Mouse (Mus musculus) left cerebral cortex, postnatal 14 days (tissue): Measurements from ENCODE around the gene Gm21981. TPM values are rescaled to one million over a fixed set of nuclear protein-coding genes. Genes with fewer than 3 reads are reported as not detected.
A peak's percentile ranks its signal among the peaks of the same experiment; 100 is the strongest.

Source experiments
- DNase-seq, 2 experiments: peaks; one replicate each; pipeline ENCODE4 v3.0.0; 2021 to 2022; ENCODE audit warnings: low spot score in 2 of 2, mixed read lengths in 1 of 2
- intact Hi-C: fragments of 180-260 bp; cut with DNase I; formaldehyde crosslinking; loops from one replicate; pipeline ENCODE4 v1.15.1; 2025
- long read RNA-seq, 2 experiments: library from polyadenylated mRNA; stranded (forward); transcript quantifications; one replicate each; pipeline ENCODE4 v2.0.0; 2021
- total RNA-seq, 2 experiments: library from RNA; stranded (reverse); gene quantifications; 2 replicates each; pipeline ENCODE4 v1.2.3; 2021

Gm21981 gene
- total RNA-seq: 1 to 10 TPM; 4.7 to 5.3 TPM
- long read RNA-seq, experiment 1, partial matches to known transcripts: 2 of 5 reads
- long read RNA-seq, experiment 1, other reads (novel, unspliced or antisense): 3 of 5 reads
- long read RNA-seq, experiment 2: 0 reads

DNA sequence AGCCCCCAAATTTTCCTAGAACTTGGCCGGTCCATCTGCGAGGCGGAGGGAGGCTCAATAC lies at the start of gene Gm21981:
Gene Gm21981 (minus strand): TSS at position 14 of the 61 bp plus-strand sequence.
- intact Hi-C loops: no loop called here
- no peak for DNase-seq

DNA sequence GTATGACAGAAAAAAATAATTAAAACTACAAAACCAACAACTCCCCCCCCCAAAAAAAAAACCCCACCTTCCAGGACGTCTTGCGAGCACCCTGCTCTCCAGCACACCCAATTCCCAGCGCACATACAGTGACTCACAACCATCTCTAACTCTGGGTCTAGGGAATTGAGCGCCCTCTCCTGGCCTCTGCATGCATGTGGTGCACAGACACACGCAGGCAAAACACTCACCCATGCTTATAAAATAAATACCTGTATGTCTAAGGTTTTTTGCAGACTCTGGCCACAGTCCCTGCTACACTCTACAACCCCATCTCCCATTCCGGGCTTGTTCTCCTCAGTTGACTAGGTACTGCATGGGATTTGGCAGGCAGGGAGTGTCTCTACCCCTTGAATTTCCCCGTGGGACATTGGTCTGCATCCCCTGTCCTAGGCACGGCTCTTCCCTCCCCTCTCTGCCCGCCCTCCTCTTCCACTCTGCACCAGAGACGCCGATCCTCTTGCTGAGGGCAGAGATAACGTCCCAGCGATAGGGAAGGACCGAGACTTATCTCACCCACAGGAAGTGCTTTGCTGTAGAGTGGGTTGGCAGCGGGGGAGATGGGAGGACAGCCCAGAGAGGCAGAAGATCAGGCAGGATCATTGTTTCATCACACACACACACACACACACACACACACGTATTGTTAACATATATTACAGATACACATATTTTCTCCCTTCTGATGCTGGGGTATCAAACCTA lies 48.9 kb upstream of the Gm21981 start:
- no peak for DNase-seq
- intact Hi-C loops: no loop called here

DNA sequence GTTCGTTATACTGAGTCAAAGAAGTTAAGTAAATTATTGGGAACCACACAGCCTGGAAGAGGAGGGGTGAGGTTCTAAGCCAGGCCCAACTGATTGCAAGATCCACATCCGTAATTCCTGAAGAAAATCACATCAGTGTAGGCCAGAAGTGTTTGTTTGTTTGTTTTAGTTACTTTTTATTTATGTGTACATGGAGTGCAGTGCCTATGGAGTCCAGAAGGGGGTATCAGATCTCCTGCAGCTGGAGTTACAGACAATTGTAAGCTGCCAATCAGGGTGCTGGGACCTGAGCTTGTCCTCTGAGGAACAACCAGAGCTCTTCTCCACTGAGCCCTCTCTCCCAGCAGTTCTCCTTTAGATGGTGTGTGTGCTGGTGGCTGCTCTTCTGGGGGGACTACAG lies 45.9 kb upstream of the Gm21981 start:
- intact Hi-C loops: no loop called here
- no peak for DNase-seq

DNA sequence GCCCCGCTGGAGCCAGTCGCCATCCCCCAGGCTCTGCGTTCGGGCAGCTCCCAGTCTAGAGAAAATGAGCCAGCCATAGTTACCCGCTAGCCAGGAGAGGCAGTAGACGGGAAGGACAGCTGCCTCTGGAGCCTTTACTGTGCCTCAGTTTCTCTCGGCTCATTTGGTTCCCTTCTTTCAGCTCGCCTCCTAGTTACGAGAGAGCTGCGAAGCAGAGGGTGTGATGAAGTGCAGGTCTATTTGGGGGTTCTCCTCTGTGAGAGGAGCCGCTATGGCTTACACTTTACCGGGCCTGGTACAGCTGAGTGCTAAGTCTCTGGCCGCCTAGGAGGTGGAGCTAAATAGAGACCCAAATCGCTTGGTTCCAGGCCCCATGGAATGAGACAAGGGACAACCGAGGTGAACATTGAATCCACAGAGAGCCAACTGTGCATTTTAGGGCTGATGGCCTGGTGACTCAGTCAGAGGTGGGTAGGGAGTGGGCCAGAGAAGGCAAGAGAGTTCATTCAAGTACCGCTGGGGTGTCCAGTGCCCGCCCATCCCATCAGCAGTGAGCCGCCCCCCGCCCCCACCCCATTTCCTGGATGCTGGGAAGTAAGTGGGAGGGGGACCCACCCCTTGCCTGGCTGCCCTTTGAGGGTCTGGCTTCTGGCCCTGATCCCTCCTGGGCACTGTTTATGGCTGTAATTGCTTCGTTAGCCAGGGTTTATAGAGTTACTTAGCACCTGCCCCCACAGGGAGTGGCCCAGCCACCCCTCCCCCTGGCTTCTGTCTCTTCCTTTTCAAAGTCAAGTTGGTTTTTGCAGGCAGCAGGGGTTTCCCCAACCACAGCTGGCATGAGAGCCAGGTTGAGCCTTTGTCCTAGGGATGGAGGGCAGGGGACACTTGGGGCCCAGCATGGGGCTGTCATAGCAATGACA lies 44.9 kb upstream of the Gm21981 start:
- intact Hi-C loops: loop anchor here (5.0 kb wide), 1 partner anchor 42 kb away; no protein-coding TSS in a partner anchor
- no peak for DNase-seq

DNA sequence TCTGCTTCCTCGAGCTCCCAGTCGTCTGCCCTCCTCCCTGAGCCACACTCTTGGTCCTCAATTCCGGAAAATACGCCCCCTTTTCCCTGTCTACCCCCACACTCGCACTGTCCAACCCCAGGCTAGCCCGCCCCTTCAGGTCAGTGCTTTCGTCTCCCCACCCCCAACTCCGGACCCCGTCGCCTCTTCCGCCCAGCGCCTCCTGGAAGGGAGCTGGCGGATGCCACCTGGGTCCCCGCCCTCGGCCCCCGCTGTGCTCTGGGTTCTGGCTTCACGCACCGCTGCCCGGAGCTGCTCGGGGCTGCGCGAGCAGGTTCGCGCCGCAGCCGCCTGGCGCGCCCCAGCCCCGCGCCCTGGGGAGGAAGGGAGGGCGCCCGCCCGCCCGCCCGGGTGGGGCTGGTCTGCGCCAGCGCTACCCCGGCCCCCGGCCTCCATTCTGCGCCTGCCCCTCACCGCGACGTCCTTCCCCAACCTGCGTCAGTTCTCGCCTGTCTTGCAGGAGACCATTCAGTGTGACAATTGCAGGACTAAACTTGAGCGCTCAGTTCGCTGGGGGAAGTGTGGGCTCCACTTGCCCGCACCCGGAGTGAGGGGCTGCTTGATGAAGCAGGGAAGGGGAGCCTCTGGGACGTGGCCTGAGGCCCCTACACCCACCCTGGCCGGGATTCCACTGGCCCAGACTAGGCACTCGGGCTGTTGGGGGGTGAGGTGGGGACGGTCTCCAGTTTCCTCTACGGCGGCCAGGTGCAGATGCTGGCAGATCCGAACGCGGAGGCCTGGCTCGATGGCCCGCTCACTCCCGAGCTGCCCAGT lies 44.0 kb upstream of the Gm21981 start:
- intact Hi-C loops: loop anchor here (5.0 kb wide), 1 partner anchor 41 kb away; no protein-coding TSS in a partner anchor
- no peak for DNase-seq

DNA sequence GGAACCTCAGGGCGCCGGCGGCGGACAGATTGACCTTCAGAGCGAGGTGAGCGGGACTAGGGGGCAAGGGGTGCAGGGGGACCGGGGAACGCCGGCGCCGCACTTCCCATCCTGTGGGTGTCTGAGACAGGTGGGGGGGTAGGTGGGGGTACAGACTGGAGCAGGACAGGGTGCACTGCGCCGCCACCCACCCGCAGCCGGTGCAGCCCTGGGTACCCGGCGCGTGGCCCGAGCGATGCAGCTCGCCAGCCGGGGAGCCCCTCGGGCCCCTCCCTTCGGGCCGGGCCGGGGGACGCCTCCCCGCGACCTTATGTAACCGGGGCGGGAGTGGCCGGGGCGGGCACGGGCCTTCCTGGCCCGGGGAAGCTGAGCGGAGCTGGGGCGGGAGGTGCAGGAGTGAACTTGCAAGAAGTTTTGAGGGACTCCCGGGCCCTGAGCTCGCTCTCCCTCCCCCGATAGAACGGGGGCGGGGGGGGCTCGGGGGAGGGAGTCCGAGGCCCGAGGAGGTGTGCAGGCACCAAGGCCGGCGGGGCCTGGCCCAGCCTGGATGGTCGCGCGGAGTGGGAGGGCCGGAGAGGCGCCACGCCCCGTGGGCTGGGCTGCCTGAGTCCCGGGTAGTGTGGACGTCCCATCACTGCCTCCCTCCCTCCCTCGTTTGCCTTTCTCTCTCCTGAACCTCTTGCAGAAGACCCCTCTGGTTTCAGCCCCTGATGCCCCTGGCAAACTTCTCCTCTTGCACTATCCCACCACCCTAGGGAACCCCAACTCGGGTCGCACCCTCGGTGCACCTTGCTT lies 43.2 kb upstream of the Gm21981 start:
- peak; percentile 60 to 74 for DNase-seq
- intact Hi-C loops: loop anchor here (5.0 kb wide), 1 partner anchor 40 kb away; no protein-coding TSS in a partner anchor

DNA sequence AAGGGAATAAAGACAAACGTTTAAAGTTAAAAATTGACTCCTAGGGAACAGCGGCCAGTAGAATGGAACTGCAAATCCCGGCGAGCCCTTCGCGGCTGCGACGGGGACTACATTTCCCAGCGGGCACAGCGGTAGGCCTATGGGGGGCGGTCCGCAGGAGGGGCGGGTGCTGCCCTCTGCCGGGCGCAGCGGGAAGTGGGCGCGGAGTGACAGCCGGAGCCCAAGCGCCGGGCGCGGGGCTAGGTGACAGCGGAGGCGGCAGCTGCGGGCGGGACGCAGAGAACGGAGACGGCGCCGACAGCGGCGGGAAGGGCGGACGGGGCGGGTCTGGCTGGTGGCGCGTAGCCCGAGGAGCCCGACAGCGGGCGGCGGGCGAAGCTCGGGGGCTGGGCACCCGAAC lies 42.6 kb upstream of the Gm21981 start, which contains the start of gene Tfeb:
Gene Tfeb (plus strand): TSS at position 175 of the 400 bp plus-strand sequence.
- intact Hi-C loops: loop anchor here (5.0 kb wide), 1 partner anchor 40 kb away; no protein-coding TSS in a partner anchor
- peak; percentile 96 to 98 for DNase-seq

DNA sequence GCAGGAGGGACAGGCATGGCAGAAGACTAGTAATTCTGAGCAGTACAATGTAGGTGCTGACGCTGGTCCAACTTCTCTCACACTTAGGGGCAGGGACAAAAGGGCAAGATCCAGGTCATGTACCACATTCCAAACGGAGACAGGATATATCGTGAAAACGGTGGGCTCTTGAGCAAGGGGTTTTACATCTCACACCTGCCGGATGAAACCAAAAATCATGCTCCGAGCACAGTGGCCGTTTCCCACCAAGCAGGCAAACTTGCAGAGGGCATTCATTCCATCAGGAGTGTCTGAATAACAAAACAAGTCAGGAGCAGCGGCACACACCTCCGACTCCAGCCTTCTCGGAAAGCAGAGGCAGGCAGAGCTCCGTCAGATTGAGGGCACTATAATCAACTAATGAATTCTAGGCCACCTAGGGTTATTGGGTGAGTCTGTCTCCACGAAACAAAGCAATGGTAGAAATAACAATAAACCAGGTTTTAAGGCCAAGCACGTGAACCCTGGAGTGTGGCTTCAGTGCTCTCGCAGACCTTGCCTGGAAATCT lies 41.4 kb upstream of the Gm21981 start:
- DNase-seq: no peak
- intact Hi-C loops: loop anchor here (5.0 kb wide), 1 partner anchor 38 kb away; no protein-coding TSS in a partner anchor

DNA sequence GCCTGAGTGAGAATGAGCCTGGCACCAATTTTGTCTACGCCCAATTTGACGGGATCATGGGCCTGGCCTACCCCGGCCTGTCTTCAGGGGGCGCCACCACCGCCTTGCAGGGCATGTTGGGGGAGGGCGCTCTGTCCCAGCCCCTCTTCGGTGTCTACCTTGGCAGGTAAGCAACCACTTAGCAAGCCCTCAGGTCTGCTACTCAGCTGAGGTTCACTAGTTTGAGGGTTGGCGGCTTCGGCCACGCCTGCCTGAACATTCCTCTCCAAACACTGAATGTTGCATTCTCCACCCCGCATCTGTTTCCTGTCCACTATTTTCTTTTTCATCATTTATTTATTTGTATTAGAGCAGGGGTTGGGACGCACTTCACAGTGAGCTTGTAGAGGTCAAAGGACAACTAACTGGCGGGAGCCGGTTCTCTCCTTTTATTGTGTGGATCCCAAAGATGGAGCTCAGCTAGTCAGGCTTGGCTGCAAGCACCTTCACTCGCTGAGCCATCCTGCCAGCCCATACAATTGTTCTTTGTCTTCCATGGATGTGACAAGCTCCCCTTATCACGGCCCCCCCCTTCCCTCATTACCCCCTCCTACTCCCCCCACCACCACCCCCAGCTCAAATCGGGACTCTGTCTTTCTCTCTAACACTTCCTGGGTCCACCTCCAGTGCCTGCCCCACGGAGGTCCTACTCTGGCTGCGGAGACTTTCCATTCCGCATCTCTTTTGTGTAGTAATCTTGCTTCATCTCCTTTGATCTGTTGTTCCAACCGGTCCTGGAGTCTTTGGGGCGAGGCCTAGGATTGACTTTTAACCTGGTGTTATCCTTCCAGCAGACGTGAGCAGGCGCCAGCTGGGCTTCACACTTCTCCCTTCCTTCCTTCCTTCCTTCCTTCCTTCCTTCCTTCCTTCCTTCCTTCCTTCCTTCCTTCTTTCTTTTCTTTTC lies 36.6 kb upstream of the Gm21981 start:
- intact Hi-C loops: no loop called here
- no peak for DNase-seq

DNA sequence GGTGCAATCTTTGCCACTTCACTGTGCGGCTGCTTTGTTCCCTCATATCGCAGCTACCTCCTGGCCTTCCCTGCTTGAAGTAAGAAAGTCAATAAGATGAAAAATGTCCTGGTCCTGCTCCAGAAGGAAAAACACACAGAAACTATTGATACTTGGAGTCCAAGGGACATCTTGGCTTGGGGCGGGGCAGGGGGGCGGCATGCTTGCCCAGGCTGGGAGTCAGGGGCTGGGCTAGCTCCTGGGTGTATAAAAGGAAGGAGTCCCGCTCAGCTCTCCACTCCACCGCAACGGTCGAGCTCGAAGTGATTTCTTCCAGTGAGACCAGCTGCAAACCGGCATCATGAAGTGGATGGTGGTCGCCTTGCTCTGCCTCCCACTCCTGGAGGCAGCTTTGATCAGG lies 32.3 kb upstream of the Gm21981 start, which contains the start of gene Pgc:
Gene Pgc (plus strand): TSS at position 277 of the 400 bp plus-strand sequence.
- no peak for DNase-seq
- intact Hi-C loops: no loop called here

DNA sequence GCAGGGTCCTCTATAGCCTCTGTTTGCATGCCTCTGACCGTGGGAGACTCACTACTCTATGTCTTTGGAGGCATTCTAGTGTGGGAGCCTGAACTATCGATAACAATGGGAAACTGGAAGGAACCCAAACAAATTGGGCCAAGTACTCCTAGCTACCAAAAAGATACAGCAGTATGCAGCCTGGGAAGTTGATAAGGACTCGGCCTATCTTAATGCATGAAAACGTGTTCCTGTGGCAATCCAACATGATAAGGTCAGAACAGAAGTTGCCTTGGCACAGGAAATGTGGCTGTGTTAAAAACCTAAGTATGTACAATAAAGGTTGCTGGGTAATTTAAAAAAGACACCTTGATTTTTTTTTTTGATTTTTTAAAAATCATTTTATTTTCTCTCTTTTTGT lies 26.9 kb upstream of the Gm21981 start:
- intact Hi-C loops: no loop called here
- DNase-seq: no peak

DNA sequence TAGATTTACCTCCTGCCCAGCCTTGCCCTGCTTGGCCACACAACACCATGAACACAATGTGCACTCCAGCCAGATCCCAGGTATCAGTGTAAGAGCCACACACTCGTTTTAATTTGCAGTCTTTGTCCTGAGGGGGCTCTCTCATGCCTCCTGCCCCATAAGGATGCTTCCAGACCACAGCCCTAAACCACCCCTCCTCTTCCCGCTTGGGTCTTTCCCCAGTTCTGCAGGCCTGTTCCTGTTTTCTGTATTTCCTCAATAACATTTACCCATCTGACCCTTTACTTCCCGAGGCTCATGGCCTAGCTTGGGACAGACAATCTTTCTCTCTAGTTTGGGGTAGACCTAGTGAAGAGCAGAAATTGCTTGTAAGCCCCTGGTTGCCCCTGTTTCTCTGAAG lies 20.8 kb upstream of the Gm21981 start:
- intact Hi-C loops: no loop called here
- DNase-seq: no peak

DNA sequence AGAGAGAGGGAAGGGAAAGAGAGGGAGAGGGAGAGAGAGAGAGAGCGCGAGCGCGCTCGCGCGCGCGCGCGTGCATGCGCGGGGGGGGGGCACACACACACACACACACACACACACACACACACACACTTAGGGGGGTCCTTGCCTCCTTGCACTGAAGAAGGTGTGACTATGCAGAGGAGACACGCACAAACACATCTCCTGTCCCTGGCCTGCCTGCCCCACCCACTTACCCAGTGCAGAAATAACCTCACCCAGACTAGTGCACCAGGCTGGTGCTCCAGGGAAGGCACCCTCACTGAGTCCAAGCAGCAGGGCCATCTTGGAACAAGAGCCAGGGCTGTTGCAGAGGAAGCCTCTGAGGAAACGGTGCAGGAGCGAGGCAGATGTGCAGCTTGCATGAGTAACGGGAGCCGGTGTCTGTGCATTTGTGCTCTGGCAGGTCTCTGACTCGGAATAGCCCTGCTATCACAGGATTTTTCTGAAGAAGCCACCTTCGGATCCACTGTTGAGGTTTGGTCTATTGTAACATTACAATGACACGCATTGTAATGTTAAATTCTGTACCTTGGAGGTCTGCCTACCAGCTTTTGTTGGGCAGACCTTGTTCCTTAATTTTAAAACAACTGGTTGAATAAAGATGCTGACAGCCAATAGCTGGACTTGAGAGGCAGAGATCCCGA lies 18.8 kb upstream of the Gm21981 start:
- DNase-seq: no peak
- intact Hi-C loops: no loop called here

DNA sequence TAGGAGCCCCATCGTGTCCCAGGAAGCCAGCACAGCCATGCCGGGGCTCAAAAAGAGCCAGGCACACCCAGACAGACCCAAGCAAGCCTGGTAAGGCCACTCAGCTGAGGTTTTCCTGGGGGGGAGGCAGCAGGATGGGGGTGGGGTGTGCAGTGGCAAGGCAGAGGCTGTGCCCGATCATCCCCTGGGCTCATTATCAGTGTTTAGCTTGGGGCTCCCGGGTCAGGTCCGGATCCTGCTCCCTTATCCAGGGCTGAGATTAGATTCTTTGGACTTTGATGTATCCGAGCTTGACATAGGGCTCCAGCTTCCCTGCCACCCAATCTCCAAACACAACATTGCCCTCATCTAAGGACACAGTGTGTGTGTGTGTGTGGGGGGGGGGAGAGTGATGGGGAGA lies 17.6 kb upstream of the Gm21981 start:
- no peak for DNase-seq
- intact Hi-C loops: no loop called here

DNA sequence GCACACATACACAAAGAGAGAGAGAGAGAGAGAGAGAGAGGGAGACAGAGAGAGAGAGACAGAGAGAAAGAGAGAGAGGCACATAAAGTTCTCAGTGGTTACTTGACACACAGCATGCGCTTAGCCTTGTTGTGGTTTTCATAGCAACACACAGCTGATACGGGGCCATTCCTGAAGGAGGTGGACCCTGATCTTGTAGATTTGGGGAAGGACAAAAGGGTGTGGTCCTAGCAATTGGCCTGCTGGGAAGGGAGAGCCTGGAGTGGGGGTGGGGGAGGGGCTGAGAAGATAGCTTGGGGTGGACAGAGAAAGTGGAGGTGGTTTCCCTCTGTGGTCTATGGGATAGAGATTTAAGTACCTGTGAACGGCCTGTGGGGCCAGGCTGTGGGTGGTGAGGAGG lies 15.8 kb upstream of the Gm21981 start:
- intact Hi-C loops: no loop called here
- DNase-seq: no peak

DNA sequence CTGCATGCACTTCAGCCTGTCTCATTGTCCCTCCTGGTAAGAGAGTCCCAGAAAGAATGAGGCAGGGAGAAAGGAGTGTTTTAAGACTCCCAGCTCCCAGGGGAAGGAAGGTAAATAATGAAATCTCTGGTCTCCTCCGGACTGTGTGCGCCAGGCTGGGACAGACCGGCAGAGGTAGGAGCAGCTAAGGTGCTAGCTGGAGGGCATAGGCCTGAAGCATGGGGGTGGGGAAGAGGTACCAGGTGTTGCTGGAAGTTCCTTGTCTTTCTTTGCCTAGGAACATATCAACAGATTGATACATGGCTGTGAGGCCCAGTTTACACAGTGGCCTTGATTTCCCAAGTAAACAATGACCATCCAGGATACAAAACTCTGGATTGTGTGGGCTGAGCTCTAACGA lies 14.7 kb upstream of the Gm21981 start:
- intact Hi-C loops: no loop called here

DNA sequence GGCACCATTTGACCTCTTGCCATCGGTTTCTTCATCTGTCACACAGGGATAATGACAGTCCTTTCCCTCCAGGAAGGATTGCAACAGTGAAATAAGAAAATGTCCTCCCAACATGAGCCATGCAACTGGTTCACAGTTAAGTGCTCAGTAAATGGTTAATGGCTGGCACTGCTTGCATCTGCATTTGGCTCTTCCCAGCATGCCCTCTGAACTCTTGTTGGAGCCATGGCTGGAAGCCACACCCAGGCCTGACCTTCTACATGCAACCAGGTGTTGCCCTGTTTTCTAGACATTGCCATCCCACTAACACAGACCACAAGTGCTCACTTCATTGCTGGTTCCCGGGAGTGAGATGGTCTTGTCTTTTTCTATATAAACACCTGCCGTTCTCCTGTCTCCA lies 13.7 kb upstream of the Gm21981 start:
- intact Hi-C loops: no loop called here
- DNase-seq: no peak

More for the DNA sequence above, 14.7 kb upstream of the Gm21981 start:
- no peak for DNase-seq
